Mouse (Mus musculus): Measurements from ENCODE around the gene Rab7b.

The Rab7b gene

GRCm38 (mm10) chr1:131696325-131696724 lies 7.8 kb downstream of the Rab7b start:
- no peak for DNase-seq

- DNase-seq: no peak
These were observed 10.3 kb downstream of the Rab7b start for GRCm38 (mm10) chr1:131698770-131699169.

GRCm38 (mm10) chr1:131699642-131700041 lies 11.1 kb downstream of the Rab7b start:
- DNase-seq: no peak

- no peak for DNase-seq
These were observed 12.0 kb downstream of the Rab7b start for GRCm38 (mm10) chr1:131700447-131700846.

- DNase-seq: no peak
These were observed 12.9 kb downstream of the Rab7b start for GRCm38 (mm10) chr1:131701391-131701790.

GRCm38 (mm10) chr1:131702094-131702766 lies 13.7 kb downstream of the Rab7b start:
- DNase-seq: no peak

- DNase-seq: no peak
These were observed 15.0 kb downstream of the Rab7b start for GRCm38 (mm10) chr1:131703482-131703881.

- DNase-seq: peak; percentile 36 to 74
These were observed 19.8 kb downstream of the Rab7b start for GRCm38 (mm10) chr1:131708338-131708737.

- no peak for DNase-seq
These were observed 23.0 kb downstream of the Rab7b start for GRCm38 (mm10) chr1:131711518-131711917.

GRCm38 (mm10) chr1:131712386-131712785 lies 23.9 kb downstream of the Rab7b start:
- peak; percentile 73 to 87 for DNase-seq

- no peak for DNase-seq
These were observed 26.2 kb downstream of the Rab7b start for GRCm38 (mm10) chr1:131714388-131715337.

- no peak for DNase-seq
These were observed 30.6 kb downstream of the Rab7b start for GRCm38 (mm10) chr1:131718952-131719694.

- DNase-seq: no peak
These were observed 33.5 kb downstream of the Rab7b start for GRCm38 (mm10) chr1:131721989-131722388.

GRCm38 (mm10) chr1:131723549-131723948 lies 35.1 kb downstream of the Rab7b start:
- no peak for DNase-seq

- DNase-seq: no peak
These were observed 38.1 kb downstream of the Rab7b start for GRCm38 (mm10) chr1:131726586-131726985.

- peak; percentile 34 to 58 for DNase-seq
These were observed 42.3 kb downstream of the Rab7b start for GRCm38 (mm10) chr1:131730639-131731437.

- DNase-seq: peak; percentile 59 to 63
These were observed 45.1 kb downstream of the Rab7b start for GRCm38 (mm10) chr1:131733474-131734180.

GRCm38 (mm10) chr1:131734657-131735273 lies 46.3 kb downstream of the Rab7b start:
- DNase-seq: no peak

- no peak for DNase-seq
These were observed 48.0 kb downstream of the Rab7b start for GRCm38 (mm10) chr1:131736494-131736893.

GRCm38 (mm10) chr1:131737269-131737668 lies 48.8 kb downstream of the Rab7b start:
- DNase-seq: peak; percentile 92

- DNase-seq: no peak
These were observed 50.3 kb downstream of the Rab7b start for GRCm38 (mm10) chr1:131738760-131739159.
